In genomic region chr15:102324654-102325473, GRCm38 (mm10) we compare ENCODE assay signal across 8 mouse cellular contexts. TPM values are rescaled to one million over a fixed set of nuclear protein-coding genes. Genes with fewer than 3 reads are reported as not detected.
DNase-seq lines count a peak whose midpoint lies in the region; ATAC-seq lines count a peak whose summit lies in the region.

No protein-coding gene starts in this region.

- peaks cover 7% of the 10 kb centered on the region for H3K4me1 ChIP-seq in intestine, embryonic 14.5 days (replicated peaks; ENCODE audit: control insufficient read depth, insufficient read depth, low read length)
- H3K4me1 ChIP-seq in midbrain, embryonic 10.5 days, result peaks cover 15% of the 10 kb centered on the region

- H3K36me3 ChIP-seq in intestine, embryonic 14.5 days (ENCODE audit: control insufficient read depth, insufficient read depth, low read length), result peaks cover 58% of the 10 kb centered on the region
- peaks cover 69% of the 10 kb centered on the region for H3K36me3 ChIP-seq in midbrain, embryonic 10.5 days

- H3K9ac ChIP-seq in intestine, embryonic 14.5 days (ENCODE audit: low read length), result no peak overlapping the region

- no peaks in the 10 kb centered on the region for H3K27me3 ChIP-seq in intestine, embryonic 14.5 days (replicated peaks; ENCODE audit: control insufficient read depth, insufficient read depth, low read length)
- H3K27me3 ChIP-seq in midbrain, embryonic 10.5 days (ENCODE audit: low read depth, poor library complexity, severe bottlenecking), result no peaks in the 10 kb centered on the region

- no peak for ATAC-seq in intestine, embryonic 14.5 days (replicated peaks; ENCODE audit: low FRiP score, low TSS enrichment, low read depth)

- peak; percentile 33 for DNase-seq in kidney, adult 11 months
- DNase-seq in kidney, postnatal 10 days, result no peak
- DNase-seq in adipocyte (ENCODE audit: low spot score), result peak; percentile 51
- DNase-seq in intestine, embryonic 14.5 days (ENCODE audit: low spot score), result no peak
- no peak for DNase-seq in midbrain, embryonic 10.5 days (ENCODE audit: low spot score)
- DNase-seq in urinary bladder, postnatal 36 days (ENCODE audit: low spot score in 2 of 2), result no peak
- DNase-seq in right cerebral cortex, postnatal 14 days, result no peak
- DNase-seq in adrenal gland, adult 2 months, result no peak

- H3K27ac ChIP-seq in intestine, embryonic 14.5 days (ENCODE audit: low read depth), result no peak overlapping the region
- H3K27ac ChIP-seq in midbrain, embryonic 10.5 days (replicated peaks), result no peak overlapping the region

- 70% methylated on average over 12 of the region's 12 CpGs for WGBS in intestine, embryonic 14.5 days
- 77% methylated on average over 12 of the region's 12 CpGs for WGBS in midbrain, embryonic 10.5 days

- no peaks in the 10 kb centered on the region for H3K9me3 ChIP-seq in intestine, embryonic 14.5 days (ENCODE audit: control insufficient read depth, low read length)
- no peaks in the 10 kb centered on the region for H3K9me3 ChIP-seq in midbrain, embryonic 10.5 days (replicated peaks)

- H3K4me2 ChIP-seq in intestine, embryonic 14.5 days (ENCODE audit: low read length), result peak overlapping the region; percentile 77; the same call in 1 of the 2 replicates

- H3K4me3 ChIP-seq in intestine, embryonic 14.5 days (ENCODE audit: low read depth, low read length), result no peak overlapping the region
- H3K4me3 ChIP-seq in midbrain, embryonic 10.5 days, result peak overlapping the region; percentile 85

RNA-seq across cellular contexts. Expression of gene Pfdn5, which starts 1.1 kb away (rescaled TPM):
- polyA plus RNA-seq in intestine, embryonic 14.5 days (2014; fragmentation: Nextera tagmentation; extraction: Ambion mirVana), result 450 and 456 TPM in 2 replicates
- polyA plus RNA-seq in midbrain, embryonic 10.5 days (2016; fragmentation: Nextera tagmentation; extraction: Ambion mirVana), result 335 and 345 TPM in 2 replicates
- 100 to 1,000 TPM; 416 to 441 TPM for total RNA-seq in adrenal gland, adult 2 months (2021)
- polyA plus RNA-seq in adrenal gland, adult 2 months (2012; rRNA removed), result 19.1 and 19.8 TPM in 2 replicates

RNA-seq across cellular contexts. Expression of gene Myg1, which starts 6.6 kb away (rescaled TPM):
- polyA plus RNA-seq in intestine, embryonic 14.5 days (2014; fragmentation: Nextera tagmentation; extraction: Ambion mirVana), result 104 and 120 TPM in 2 replicates
- 125 and 134 TPM in 2 replicates for polyA plus RNA-seq in midbrain, embryonic 10.5 days (2016; fragmentation: Nextera tagmentation; extraction: Ambion mirVana)
- 10 to 100 TPM; 54.1 to 60.3 TPM for total RNA-seq in adrenal gland, adult 2 months (2021)
- polyA plus RNA-seq in adrenal gland, adult 2 months (2012; rRNA removed), result 73.3 and 77.5 TPM in 2 replicates

RNA-seq across cellular contexts. Expression of gene Aaas, which starts 25.7 kb away (rescaled TPM):
- 64.1 and 71.2 TPM in 2 replicates for polyA plus RNA-seq in intestine, embryonic 14.5 days (2014; fragmentation: Nextera tagmentation; extraction: Ambion mirVana)
- 115 and 128 TPM in 2 replicates for polyA plus RNA-seq in midbrain, embryonic 10.5 days (2016; fragmentation: Nextera tagmentation; extraction: Ambion mirVana)
- 10 to 100 TPM; 16.8 to 18.1 TPM for total RNA-seq in adrenal gland, adult 2 months (2021)
- polyA plus RNA-seq in adrenal gland, adult 2 months (2012; rRNA removed), result 44.9 and 46.6 TPM in 2 replicates

RNA-seq across cellular contexts. Expression of gene Espl1, which starts 28.8 kb away (rescaled TPM):
- 28.0 and 33.0 TPM in 2 replicates for polyA plus RNA-seq in intestine, embryonic 14.5 days (2014; fragmentation: Nextera tagmentation; extraction: Ambion mirVana)
- polyA plus RNA-seq in midbrain, embryonic 10.5 days (2016; fragmentation: Nextera tagmentation; extraction: Ambion mirVana), result 47.4 and 54.4 TPM in 2 replicates
- 1 to 10 TPM in 1 of 2 experiments, under 1 TPM in 1; 0.86 to 2.5 TPM for total RNA-seq in adrenal gland, adult 2 months (2021)
- polyA plus RNA-seq in adrenal gland, adult 2 months (2012; rRNA removed), result 1.8 and 2.2 TPM in 2 replicates

RNA-seq across cellular contexts. Expression of gene Sp7, which starts 42.1 kb away (rescaled TPM):
- 1.2 and 1.3 TPM in 2 replicates for polyA plus RNA-seq in intestine, embryonic 14.5 days (2014; fragmentation: Nextera tagmentation; extraction: Ambion mirVana)
- 0.59 and 0.66 TPM in 2 replicates for polyA plus RNA-seq in midbrain, embryonic 10.5 days (2016; fragmentation: Nextera tagmentation; extraction: Ambion mirVana)
- total RNA-seq in adrenal gland, adult 2 months (2021), result under 1 TPM; 0.09 to 0.14 TPM
- 0.50 and 0.55 TPM in 2 replicates for polyA plus RNA-seq in adrenal gland, adult 2 months (2012; rRNA removed)

Comparison
In these comparisons a context has a peak if more than half of its experiments do, and no peak if none do; other contexts are left out.
1. DNase-seq: peak in kidney, adult 11 months (single experiment) and adipocyte (single experiment); none in kidney, postnatal 10 days (single experiment), intestine, embryonic 14.5 days (single experiment), midbrain, embryonic 10.5 days (single experiment), urinary bladder, postnatal 36 days (0 of 2), right cerebral cortex, postnatal 14 days (single experiment) and adrenal gland, adult 2 months (single experiment).
2. RNA of gene Pfdn5, which starts 1.1 kb away (polyA plus RNA-seq): 450 to 456 TPM in intestine, embryonic 14.5 days and 335 to 345 TPM in midbrain, embryonic 10.5 days; 19.1 to 19.8 TPM in adrenal gland, adult 2 months; every median in the first group is over 10 times any median in the second.